8 mouse cellular contexts compared by ENCODE assay signal in the genomic region with DNA sequence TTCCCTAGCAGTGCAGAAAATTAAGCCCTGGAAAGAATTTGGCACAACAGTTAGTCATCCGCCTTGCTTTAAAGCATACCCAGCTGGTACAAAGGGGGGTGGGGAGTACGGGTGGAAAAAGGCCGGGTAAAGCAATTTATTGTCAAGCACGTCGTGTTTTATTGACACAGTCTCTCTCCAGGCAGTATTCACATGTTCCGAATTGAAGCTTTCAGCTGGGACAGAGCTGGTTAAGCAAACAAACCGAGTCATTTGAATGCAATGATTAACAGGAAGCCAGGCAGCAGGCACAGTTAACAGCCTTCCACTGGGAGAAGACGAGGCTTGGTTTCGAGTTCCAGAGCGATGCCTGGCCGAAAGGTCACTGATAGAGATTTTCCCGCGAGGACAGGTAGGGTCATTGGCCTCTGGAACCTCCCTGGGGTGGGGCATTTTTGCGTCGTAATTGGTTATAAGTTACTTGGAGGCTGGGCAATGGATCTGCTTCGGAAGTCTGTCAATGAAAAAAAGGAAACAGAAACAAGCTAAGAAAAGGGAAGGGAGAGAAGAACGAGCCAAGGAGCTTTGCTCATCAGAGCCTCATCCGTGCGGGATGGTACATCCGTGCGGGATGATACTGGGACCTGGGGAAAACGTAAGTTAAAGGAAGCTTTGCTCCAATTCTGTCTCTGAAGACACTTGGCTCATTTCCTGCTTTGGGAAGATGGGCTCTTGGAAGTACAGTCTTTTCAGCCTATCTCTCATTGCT. TPM values are rescaled to one million over a fixed set of nuclear protein-coding genes. Genes with fewer than 3 reads are reported as not detected.
A peak's percentile ranks its signal among the peaks of the same experiment; 100 is the strongest.
DNase-seq lines count a peak whose midpoint lies in the region; ATAC-seq and TF ChIP-seq lines count a peak whose summit lies in the region.

Gcnt2 (plus strand) TSS at position 103 of the 748 bp plus-strand sequence.

- H3K4me1 ChIP-seq in hindbrain, embryonic 10.5 days (replicated peaks), result peaks cover 3% of the 10 kb centered on the region; the same call in 1 of the 2 replicates
- no peaks in the 10 kb centered on the region for H3K4me1 ChIP-seq in hindbrain, embryonic 11.5 days (replicated peaks; ENCODE audit: control insufficient read depth, insufficient read depth, low read length)
- H3K4me1 ChIP-seq in embryonic facial prominence, embryonic 15.5 days, result 0 out of 2 replicates have a peak, but pooled peaks cover 5% of the 10 kb centered on the region
- no peaks in the 10 kb centered on the region for H3K4me1 ChIP-seq in hindbrain, embryonic 15.5 days (replicated peaks)
- H3K4me1 ChIP-seq in stomach, postnatal 0 days (replicated peaks; ENCODE audit: control insufficient read depth, insufficient read depth), result no peaks in the 10 kb centered on the region; the same call in 1 of the 2 replicates

- no peak within 1 kb of the TSS for H3K4me2 ChIP-seq in hindbrain, embryonic 11.5 days (replicated peaks; ENCODE audit: low read depth, low read length)
- peak within 1 kb of the TSS; percentile 49 for H3K4me2 ChIP-seq in embryonic facial prominence, embryonic 15.5 days (replicated peaks)
- peak within 1 kb of the TSS; percentile 40 for H3K4me2 ChIP-seq in hindbrain, embryonic 15.5 days
- peak within 1 kb of the TSS; percentile 58 for H3K4me2 ChIP-seq in stomach, postnatal 0 days (replicated peaks; ENCODE audit: low read depth)

- no peak for TF ChIP-seq CTCF in stomach, postnatal 0 days (IDR thresholded peaks at IDR 0.05; ENCODE audit: low read depth)

- ATAC-seq in hindbrain, embryonic 11.5 days (ENCODE audit: low FRiP score), result no peak
- ATAC-seq in embryonic facial prominence, embryonic 15.5 days (ENCODE audit: insufficient number of reproducible peaks, low FRiP score, low TSS enrichment, low read depth), result 0 out of 2 replicates have a peak, but pooled peaks have one; percentile 7
- no peak for ATAC-seq in hindbrain, embryonic 15.5 days (ENCODE audit: low FRiP score, low read depth)
- ATAC-seq in stomach, postnatal 0 days (ENCODE audit: low FRiP score, low TSS enrichment), result peak; percentile 90

- H3K27me3 ChIP-seq in hindbrain, embryonic 10.5 days (ENCODE audit: insufficient read depth, poor library complexity, severe bottlenecking), result no peaks in the 10 kb centered on the region
- no peaks in the 10 kb centered on the region for H3K27me3 ChIP-seq in hindbrain, embryonic 11.5 days (ENCODE audit: control insufficient read depth, insufficient read depth, low read length)
- H3K27me3 ChIP-seq in embryonic facial prominence, embryonic 15.5 days, result no peaks in the 10 kb centered on the region
- 0 out of 2 replicates have a peak, but pooled peaks cover 3% of the 10 kb centered on the region for H3K27me3 ChIP-seq in hindbrain, embryonic 15.5 days
- H3K27me3 ChIP-seq in stomach, postnatal 0 days (ENCODE audit: control insufficient read depth, insufficient read depth, low read length), result no peaks in the 10 kb centered on the region

- WGBS in hindbrain, embryonic 10.5 days, result 60% methylated on average over 22 of the region's 22 CpGs
- 50% methylated on average over 22 of the region's 22 CpGs for WGBS in hindbrain, embryonic 11.5 days
- 34% methylated on average over 22 of the region's 22 CpGs for WGBS in embryonic facial prominence, embryonic 15.5 days
- 49% methylated on average over 22 of the region's 22 CpGs for WGBS in hindbrain, embryonic 15.5 days
- 17% methylated on average over 22 of the region's 22 CpGs for WGBS in stomach, postnatal 0 days

- DNase-seq in hindbrain, embryonic 10.5 days (ENCODE audit: low spot score), result peak; percentile 11
- DNase-seq in hindbrain, embryonic 11.5 days (ENCODE audit: low spot score), result no peak
- peak; percentile 24 to 32 for DNase-seq in layer of hippocampus, postnatal 25 days (ENCODE audit: extremely low spot score in 1 of 2, low spot score in 1 of 2)
- DNase-seq in lung, postnatal 25 days (ENCODE audit: low spot score), result peak; percentile 56
- peak; percentile 61 for DNase-seq in stomach, postnatal 0 days (ENCODE audit: low spot score)
- DNase-seq in cerebellum, postnatal 25 days, result no peak

- no peaks in the 10 kb centered on the region for H3K36me3 ChIP-seq in hindbrain, embryonic 10.5 days
- H3K36me3 ChIP-seq in hindbrain, embryonic 11.5 days (ENCODE audit: control insufficient read depth, insufficient read depth, low read length), result no peaks in the 10 kb centered on the region
- H3K36me3 ChIP-seq in embryonic facial prominence, embryonic 15.5 days, result no peaks in the 10 kb centered on the region
- H3K36me3 ChIP-seq in hindbrain, embryonic 15.5 days, result no peaks in the 10 kb centered on the region
- H3K36me3 ChIP-seq in stomach, postnatal 0 days (ENCODE audit: control insufficient read depth, insufficient read depth, low read length), result no peaks in the 10 kb centered on the region

- H3K27ac ChIP-seq in hindbrain, embryonic 10.5 days, result no peak within 1 kb of the TSS
- no peak within 1 kb of the TSS for H3K27ac ChIP-seq in hindbrain, embryonic 11.5 days (ENCODE audit: low read depth, low read length)
- H3K27ac ChIP-seq in embryonic facial prominence, embryonic 15.5 days (replicated peaks), result peak within 1 kb of the TSS; percentile 65; the same call in 1 of the 2 replicates
- H3K27ac ChIP-seq in hindbrain, embryonic 15.5 days (replicated peaks), result peak within 1 kb of the TSS; percentile 36
- peak within 1 kb of the TSS; percentile 86 for H3K27ac ChIP-seq in stomach, postnatal 0 days (replicated peaks)

- no peak within 1 kb of the TSS for H3K4me3 ChIP-seq in hindbrain, embryonic 10.5 days
- no peak within 1 kb of the TSS for H3K4me3 ChIP-seq in hindbrain, embryonic 11.5 days (ENCODE audit: low read depth, low read length)
- H3K4me3 ChIP-seq in embryonic facial prominence, embryonic 15.5 days (replicated peaks), result peak within 1 kb of the TSS; percentile 37
- peak within 1 kb of the TSS; percentile 15 for H3K4me3 ChIP-seq in hindbrain, embryonic 15.5 days
- peak within 1 kb of the TSS; percentile 47 for H3K4me3 ChIP-seq in stomach, postnatal 0 days (ENCODE audit: low read depth, low read length)

- peak; percentile 79 for TF ChIP-seq EP300 in stomach, postnatal 0 days (optimal IDR thresholded peaks at IDR 0.05)

- H3K9ac ChIP-seq in hindbrain, embryonic 11.5 days (ENCODE audit: low read depth, low read length), result no peak within 1 kb of the TSS
- H3K9ac ChIP-seq in embryonic facial prominence, embryonic 15.5 days, result 0 out of 2 replicates have a peak within 1 kb of the TSS, but pooled peaks have one; percentile 15
- H3K9ac ChIP-seq in hindbrain, embryonic 15.5 days, result no peak within 1 kb of the TSS
- H3K9ac ChIP-seq in stomach, postnatal 0 days (ENCODE audit: low read length), result peak within 1 kb of the TSS; percentile 58

- H3K9me3 ChIP-seq in hindbrain, embryonic 10.5 days, result no peaks in the 10 kb centered on the region
- H3K9me3 ChIP-seq in hindbrain, embryonic 11.5 days (ENCODE audit: control insufficient read depth, low read length), result no peaks in the 10 kb centered on the region
- no peaks in the 10 kb centered on the region for H3K9me3 ChIP-seq in embryonic facial prominence, embryonic 15.5 days (replicated peaks)
- no peaks in the 10 kb centered on the region for H3K9me3 ChIP-seq in hindbrain, embryonic 15.5 days
- no peaks in the 10 kb centered on the region for H3K9me3 ChIP-seq in stomach, postnatal 0 days (ENCODE audit: control insufficient read depth, low read length)

RNA-seq across cellular contexts. Expression of gene Gcnt2, which starts in this region (rescaled TPM):
- 3.3 and 3.9 TPM in 2 replicates for polyA plus RNA-seq in hindbrain, embryonic 10.5 days (2016; fragmentation: Nextera tagmentation; extraction: Ambion mirVana)
- polyA plus RNA-seq in hindbrain, embryonic 11.5 days (2014; fragmentation: Nextera tagmentation; extraction: Ambion mirVana), result 6.7 and 7.4 TPM in 2 replicates
- polyA plus RNA-seq in embryonic facial prominence, embryonic 15.5 days (2015; fragmentation: Nextera tagmentation; extraction: Ambion mirVana), result 4.4 and 6.0 TPM in 2 replicates
- polyA plus RNA-seq in hindbrain, embryonic 15.5 days (2015; fragmentation: Nextera tagmentation; extraction: Ambion mirVana), result 6.6 and 6.8 TPM in 2 replicates
- total RNA-seq in layer of hippocampus, postnatal 25 days (2021), result 10 to 100 TPM; 17.0 to 17.5 TPM
- 5.7 and 6.4 TPM in 2 replicates for polyA plus RNA-seq in stomach, postnatal 0 days (2015; fragmentation: Nextera tagmentation; extraction: Ambion mirVana)

Comparison
In these comparisons a context has a peak if more than half of its experiments do, and no peak if none do; other contexts are left out.
1. DNase-seq: peak in hindbrain, embryonic 10.5 days (single experiment), layer of hippocampus, postnatal 25 days (2 of 2), lung, postnatal 25 days (single experiment) and stomach, postnatal 0 days (single experiment); none in hindbrain, embryonic 11.5 days (single experiment) and cerebellum, postnatal 25 days (0 of 2).
2. H3K27ac ChIP-seq: peak in embryonic facial prominence, embryonic 15.5 days (single experiment), hindbrain, embryonic 15.5 days (single experiment) and stomach, postnatal 0 days (single experiment); none in hindbrain, embryonic 10.5 days (single experiment) and hindbrain, embryonic 11.5 days (single experiment).
3. H3K4me3 ChIP-seq: peak in embryonic facial prominence, embryonic 15.5 days (single experiment), hindbrain, embryonic 15.5 days (single experiment) and stomach, postnatal 0 days (single experiment); none in hindbrain, embryonic 10.5 days (single experiment) and hindbrain, embryonic 11.5 days (single experiment).
4. ATAC-seq: peak in embryonic facial prominence, embryonic 15.5 days (single experiment) and stomach, postnatal 0 days (single experiment); none in hindbrain, embryonic 11.5 days (single experiment) and hindbrain, embryonic 15.5 days (single experiment).
5. H3K9ac ChIP-seq: peak in embryonic facial prominence, embryonic 15.5 days (single experiment) and stomach, postnatal 0 days (single experiment); none in hindbrain, embryonic 11.5 days (single experiment) and hindbrain, embryonic 15.5 days (single experiment).